25 mouse cellular contexts compared by ENCODE assay signal in the genomic region with DNA sequence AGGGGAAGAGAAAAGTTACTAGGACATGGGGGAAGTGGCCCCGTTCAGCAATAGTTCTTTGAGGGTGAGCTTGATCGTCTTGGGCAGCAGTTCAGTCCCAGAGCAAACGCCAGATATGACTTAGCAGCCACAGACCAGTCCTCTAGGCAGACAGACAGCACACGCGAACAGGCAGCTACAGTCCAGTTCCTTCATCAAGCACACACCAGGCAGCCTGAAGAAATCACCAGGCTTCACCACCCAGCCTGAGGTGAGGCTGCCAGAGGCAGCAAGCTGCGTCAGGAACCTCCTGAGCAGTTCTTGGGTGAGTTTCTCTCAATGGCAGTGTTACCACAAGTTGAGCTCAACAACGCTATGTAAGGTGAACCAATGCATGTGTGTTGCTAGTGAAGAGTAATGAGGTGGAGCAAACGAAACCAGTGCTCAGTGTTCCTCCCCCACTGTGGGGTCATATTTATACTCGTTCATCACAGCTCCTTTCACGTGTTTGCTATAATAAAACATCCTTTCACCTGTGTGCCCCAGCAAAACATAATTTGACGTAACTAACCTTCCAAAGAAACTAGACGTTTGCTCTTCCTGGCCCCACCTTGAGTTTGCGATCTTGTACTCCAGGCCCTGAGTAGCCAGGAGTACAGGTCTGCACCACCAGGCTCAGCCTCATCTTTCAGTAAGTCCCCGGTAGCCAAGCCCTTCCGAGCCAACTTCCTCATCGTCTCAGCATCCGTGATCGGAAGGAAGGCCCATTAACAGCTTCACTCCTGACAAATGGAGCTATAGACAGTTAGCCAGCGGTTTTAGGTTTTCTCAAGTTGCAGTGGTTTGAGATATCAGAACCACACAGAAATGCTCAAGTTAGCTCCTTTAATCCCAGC. TPM values are rescaled to one million over a fixed set of nuclear protein-coding genes. Genes with fewer than 3 reads are reported as not detected.
A peak's percentile ranks its signal among the peaks of the same experiment; 100 is the strongest.
DNase-seq lines count a peak whose midpoint lies in the region; TF ChIP-seq lines count a peak whose summit lies in the region.
"Had no signal": no experiment of that assay in that cellular context is flagged by ENCODE, and none has a peak within 500 bp of the region (broad histone marks: within the 10 kb centered on the region; RNA-seq: fewer than 3 reads in every experiment).

No protein-coding gene starts in this region.

- peaks cover 12% of the 10 kb centered on the region for H3K79me2 ChIP-seq in myocyte (ENCODE audit: control insufficient read depth, insufficient read depth)

- no peak for TF ChIP-seq CTCF in thymus, adult 2 months (IDR thresholded peaks at IDR 0.05; ENCODE audit: borderline replicate concordance, control insufficient read depth, extremely low read depth, insufficient read depth, low read length, poor library complexity)
- no peak for TF ChIP-seq CTCF in bone marrow, adult 2 months (IDR thresholded peaks at IDR 0.05; ENCODE audit: control insufficient read depth, insufficient read depth, low read length)

- H3K27ac ChIP-seq in thymus, adult 2 months (ENCODE audit: control insufficient read depth, insufficient read depth, low read length): peak overlapping the region; percentile 79; the same call in 1 of the 2 replicates
- H3K27ac ChIP-seq in bone marrow, adult 2 months (ENCODE audit: control insufficient read depth, insufficient read depth, low read depth, low read length, poor library complexity): peak overlapping the region; percentile 6; the same call in 1 of the 2 replicates
- H3K27ac ChIP-seq: embryonic facial prominence, embryonic 13.5 days; hindbrain, embryonic 12.5 days; hindbrain, postnatal 0 days; limb, embryonic 15.5 days; liver, embryonic 13.5 days; neural tube, embryonic 13.5 days had no signal

- H3K4me1 ChIP-seq in thymus, adult 2 months (replicated peaks; ENCODE audit: control insufficient read depth, insufficient read depth, low read length): peaks cover 41% of the 10 kb centered on the region
- peaks cover 10% of the 10 kb centered on the region; the same call in 1 of the 2 replicates for H3K4me1 ChIP-seq in bone marrow, adult 2 months (ENCODE audit: control insufficient read depth, insufficient read depth, low read length)

- no peaks in the 10 kb centered on the region for H3K36me3 ChIP-seq in thymus, adult 2 months (ENCODE audit: control insufficient read depth, insufficient read depth, low read length)
- H3K36me3 ChIP-seq in myocyte (ENCODE audit: control insufficient read depth, insufficient read depth): no peaks in the 10 kb centered on the region
- H3K36me3 ChIP-seq: hindbrain, embryonic 12.5 days; neural tube, embryonic 13.5 days had no signal

- peak; percentile 0 for DNase-seq in kidney, postnatal 14 days
- DNase-seq in kidney, postnatal 4 days: no peak
- DNase-seq in thymus, adult 2 months: no peak
- no peak for DNase-seq in thymus, postnatal 25 days
- no peak for DNase-seq in yolk sac, embryonic 10.5 days (ENCODE audit: low spot score)
- DNase-seq: adrenal gland, postnatal 10 days; B cell, adult 2 months; cerebellum, adult 11 months; cerebellum, adult 9-10 months; cerebellum, postnatal 36 days; gastrocnemius, postnatal 10 days; kidney, adult 2 months; liver, embryonic 13.5 days; lung, adult 2 months; lung, postnatal 14 days had no signal

- H3ac ChIP-seq in myocyte (ENCODE audit: control insufficient read depth, insufficient read length): no peak overlapping the region

- H3K27me3 ChIP-seq in thymus, adult 2 months (ENCODE audit: control insufficient read depth, insufficient read depth, low read length): no peaks in the 10 kb centered on the region
- no peaks in the 10 kb centered on the region for H3K27me3 ChIP-seq in myocyte (ENCODE audit: control insufficient read depth, insufficient read depth, insufficient read length)
- H3K27me3 ChIP-seq: embryonic facial prominence, embryonic 13.5 days; hindbrain, embryonic 12.5 days; limb, embryonic 15.5 days; neural tube, embryonic 13.5 days had no signal

- no peak for TF ChIP-seq POLR2A in thymus, adult 2 months (IDR thresholded peaks at IDR 0.05; ENCODE audit: control insufficient read depth, extremely low read depth, insufficient read depth, low read length, poor library complexity)
- TF ChIP-seq POLR2A in bone marrow, adult 2 months (IDR thresholded peaks at IDR 0.05; ENCODE audit: borderline replicate concordance, control insufficient read depth, low read depth, low read length): no peak
- no peak for TF ChIP-seq POLR2A in myocyte (IDR thresholded peaks at IDR 0.05; ENCODE audit: insufficient read length, low read depth)

- WGBS in thymus, adult 2 months: 64% methylated on average over 19 of the region's 19 CpGs
- WGBS in bone marrow, adult 2 months: 56% methylated on average over 19 of the region's 19 CpGs

- no peak overlapping the region for H3K4me2 ChIP-seq in myocyte (ENCODE audit: low read depth)
- H3K4me2 ChIP-seq: hindbrain, embryonic 12.5 days; limb, embryonic 15.5 days; liver, embryonic 13.5 days; neural tube, embryonic 13.5 days had no signal

- H3K4me3 ChIP-seq in thymus, adult 2 months (ENCODE audit: control insufficient read depth, insufficient read depth, low read length): no peak overlapping the region
- no peak overlapping the region for H3K4me3 ChIP-seq in bone marrow, adult 2 months (replicated peaks; ENCODE audit: control insufficient read depth, low read depth, low read length)
- no peak overlapping the region for H3K4me3 ChIP-seq in myocyte
- H3K4me3 ChIP-seq: embryonic facial prominence, embryonic 13.5 days; erythroblast, embryonic 14.5 days; hindbrain, embryonic 12.5 days; limb, embryonic 10.5 days; limb, embryonic 15.5 days; liver, embryonic 13.5 days; neural tube, embryonic 13.5 days had no signal

TF ChIP-seq in myocyte, 11 proteins besides CTCF, POLR2A, EP300 and RAD21:
- TF ChIP-seq POLR2AphosphoS2 (IDR thresholded peaks at IDR 0.05; ENCODE audit: insufficient read length, low read depth) (peak; percentile 78), MYOG (IDR thresholded peaks at IDR 0.05; ENCODE audit: control insufficient read depth in 1 of 3, insufficient read depth in 1 of 3, insufficient read length in 2 of 3, low read depth in 2 of 3) (no peak)

RNA-seq across cellular contexts. Expression of gene Brd2, which starts 7.9 kb away (rescaled TPM):
- polyA plus RNA-seq in thymus, adult 2 months (2012; rRNA removed): 236 and 257 TPM in 2 replicates
- 118 and 172 TPM in 2 replicates for polyA plus RNA-seq in bone marrow, adult 2 months (2011; ENCODE audit: insufficient read depth, insufficient read length, low replicate concordance, missing spikeins)
- 90.1 TPM for polyA plus RNA-seq in myocyte (2012; fragmentation: generic; extraction: Trizol)

RNA-seq across cellular contexts. Expression of gene H2-DMa, which starts 11.0 kb away (rescaled TPM):
- polyA plus RNA-seq in thymus, adult 2 months (2012; rRNA removed): 141 and 177 TPM in 2 replicates
- 14.2 and 38.5 TPM in 2 replicates for polyA plus RNA-seq in bone marrow, adult 2 months (2011; ENCODE audit: insufficient read depth, insufficient read length, low replicate concordance, missing spikeins)
- 7.2 TPM for polyA plus RNA-seq in myocyte (2012; fragmentation: generic; extraction: Trizol)

RNA-seq across cellular contexts. Expression of gene H2-DMb2, which starts 12.8 kb away (rescaled TPM):
- polyA plus RNA-seq in thymus, adult 2 months (2012; rRNA removed): 119 and 123 TPM in 2 replicates
- 24.3 and 38.9 TPM in 2 replicates for polyA plus RNA-seq in bone marrow, adult 2 months (2011; ENCODE audit: insufficient read depth, insufficient read length, low replicate concordance, missing spikeins)
- polyA plus RNA-seq in myocyte (2012; fragmentation: generic; extraction: Trizol): not detected
- polyA plus RNA-seq: erythroblast, embryonic 14.5 days; hindbrain, embryonic 12.5 days; neural tube, embryonic 13.5 days had no signal

RNA-seq across cellular contexts. Expression of gene H2-DMb1, which starts 22.6 kb away (rescaled TPM):
- 130 and 197 TPM in 2 replicates for polyA plus RNA-seq in thymus, adult 2 months (2012; rRNA removed)
- 42.1 and 59.8 TPM in 2 replicates for polyA plus RNA-seq in bone marrow, adult 2 months (2011; ENCODE audit: insufficient read depth, insufficient read length, low replicate concordance, missing spikeins)
- not detected for polyA plus RNA-seq in myocyte (2012; fragmentation: generic; extraction: Trizol)
- polyA plus RNA-seq: erythroblast, embryonic 14.5 days; neural tube, embryonic 13.5 days had no signal

RNA-seq across cellular contexts. Expression of gene H2-Oa, which starts 38.2 kb away (rescaled TPM):
- 122 and 154 TPM in 2 replicates for polyA plus RNA-seq in thymus, adult 2 months (2012; rRNA removed)
- polyA plus RNA-seq in bone marrow, adult 2 months (2011; ENCODE audit: insufficient read depth, insufficient read length, low replicate concordance, missing spikeins): 3.9 and 6.3 TPM in 2 replicates
- polyA plus RNA-seq in myocyte (2012; fragmentation: generic; extraction: Trizol): 0.07 TPM
- polyA plus RNA-seq: heart, embryonic 14.5 days had no signal

Comparison
In these comparisons a context has a peak if more than half of its experiments do, and no peak if none do; other contexts are left out.
1. RNA of gene H2-DMb2, which starts 12.8 kb away (polyA plus RNA-seq): 119 to 123 TPM in thymus, adult 2 months and 24.3 to 38.9 TPM in bone marrow, adult 2 months; not detected in myocyte (single experiment); every median in the first group is over 10 times any median in the second.